Mouse (Mus musculus): ENCODE measurements around the gene Scrn3. TPM values are rescaled to one million over a fixed set of nuclear protein-coding genes. Genes with fewer than 3 reads are reported as not detected.

Gene Scrn3
- polyA plus RNA-seq, 1 experiment, result 24.8 TPM

- Histone ChIP-seq H3K4me1 (ENCODE audit: control insufficient read depth, insufficient read depth, low read length) (no peaks in the 10 kb centered on the region), H3K27ac (ENCODE audit: insufficient read depth, low read length) (no peak overlapping the region), H3K4me3 (ENCODE audit: insufficient read depth, low read length) (no peak overlapping the region)
- TF ChIP-seq CTCF (IDR thresholded peaks at IDR 0.05; ENCODE audit: extremely low read depth, insufficient read depth, low read length), result no peak
- no peak for TF ChIP-seq POLR2A (IDR thresholded peaks at IDR 0.05; ENCODE audit: extremely low read depth, insufficient read depth, low read length)
Measured at GRCm38 (mm10) chr2:73268281-73268680, 44.1 kb upstream of the Scrn3 start.

GRCm38 (mm10) chr2:73268836-73269395, 43.5 kb upstream of the Scrn3 start:
- no peak overlapping the region for H3K4me3 ChIP-seq (ENCODE audit: insufficient read depth, low read length)
- no peak for TF ChIP-seq CTCF (IDR thresholded peaks at IDR 0.05; ENCODE audit: extremely low read depth, insufficient read depth, low read length)
- TF ChIP-seq POLR2A (IDR thresholded peaks at IDR 0.05; ENCODE audit: extremely low read depth, insufficient read depth, low read length), result no peak
- H3K4me1 ChIP-seq (ENCODE audit: control insufficient read depth, insufficient read depth, low read length), result no peaks in the 10 kb centered on the region
- H3K27ac ChIP-seq (ENCODE audit: insufficient read depth, low read length), result no peak overlapping the region

- Histone ChIP-seq H3K27ac (ENCODE audit: insufficient read depth, low read length) (no peak overlapping the region), H3K4me1 (ENCODE audit: control insufficient read depth, insufficient read depth, low read length) (no peaks in the 10 kb centered on the region)
- no peak for TF ChIP-seq POLR2A (IDR thresholded peaks at IDR 0.05; ENCODE audit: extremely low read depth, insufficient read depth, low read length)
- TF ChIP-seq CTCF (IDR thresholded peaks at IDR 0.05; ENCODE audit: extremely low read depth, insufficient read depth, low read length), result no peak
Measured at GRCm38 (mm10) chr2:73269666-73270065, 42.7 kb upstream of the Scrn3 start.

GRCm38 (mm10) chr2:73270071-73270592, 42.3 kb upstream of the Scrn3 start:
- Histone ChIP-seq H3K4me1 (ENCODE audit: control insufficient read depth, insufficient read depth, low read length) (no peaks in the 10 kb centered on the region), H3K27ac (ENCODE audit: insufficient read depth, low read length) (no peak overlapping the region), H3K4me3 (ENCODE audit: insufficient read depth, low read length) (no peak overlapping the region)
- TF ChIP-seq POLR2A (IDR thresholded peaks at IDR 0.05; ENCODE audit: extremely low read depth, insufficient read depth, low read length) (no peak), CTCF (IDR thresholded peaks at IDR 0.05; ENCODE audit: extremely low read depth, insufficient read depth, low read length) (no peak)

More at GRCm38 (mm10) chr2:73269666-73270065, 42.7 kb upstream of the Scrn3 start:
- H3K4me3 ChIP-seq (ENCODE audit: insufficient read depth, low read length), result no peak overlapping the region

- TF ChIP-seq CTCF (IDR thresholded peaks at IDR 0.05; ENCODE audit: extremely low read depth, insufficient read depth, low read length) (no peak), POLR2A (IDR thresholded peaks at IDR 0.05; ENCODE audit: extremely low read depth, insufficient read depth, low read length) (no peak)
- no peaks in the 10 kb centered on the region for H3K4me1 ChIP-seq (ENCODE audit: control insufficient read depth, insufficient read depth, low read length)
- no peak overlapping the region for H3K27ac ChIP-seq (ENCODE audit: insufficient read depth, low read length)
- no peak overlapping the region for H3K4me3 ChIP-seq (ENCODE audit: insufficient read depth, low read length)
Measured at GRCm38 (mm10) chr2:73270593-73271458, 41.6 kb upstream of the Scrn3 start.

- TF ChIP-seq POLR2A (IDR thresholded peaks at IDR 0.05; ENCODE audit: extremely low read depth, insufficient read depth, low read length) (peak; percentile 56; the same call in 1 of the 2 replicates), CTCF (IDR thresholded peaks at IDR 0.05; ENCODE audit: extremely low read depth, insufficient read depth, low read length) (no peak)
- Histone ChIP-seq H3K4me1 (ENCODE audit: control insufficient read depth, insufficient read depth, low read length) (no peaks in the 10 kb centered on the region), H3K27ac (ENCODE audit: insufficient read depth, low read length) (no peak within 1 kb of the TSS), H3K4me3 (ENCODE audit: insufficient read depth, low read length) (peak within 1 kb of the TSS; percentile 27)
Measured at GRCm38 (mm10) chr2:73271459-73272161, 40.8 kb upstream of the Scrn3 start, which contains the start of gene Sp9. Gene Sp9 (plus strand): TSS chr2:73271925.

GRCm38 (mm10) chr2:73272351-73273248, 39.8 kb upstream of the Scrn3 start:
- Histone ChIP-seq H3K27ac (ENCODE audit: insufficient read depth, low read length) (no peak overlapping the region), H3K4me1 (ENCODE audit: control insufficient read depth, insufficient read depth, low read length) (no peaks in the 10 kb centered on the region), H3K4me3 (ENCODE audit: insufficient read depth, low read length) (peak overlapping the region; percentile 27)
- TF ChIP-seq CTCF (IDR thresholded peaks at IDR 0.05; ENCODE audit: extremely low read depth, insufficient read depth, low read length), result no peak
- TF ChIP-seq POLR2A (IDR thresholded peaks at IDR 0.05; ENCODE audit: extremely low read depth, insufficient read depth, low read length), result no peak

GRCm38 (mm10) chr2:73273249-73274118, 38.9 kb upstream of the Scrn3 start:
- Histone ChIP-seq H3K4me1 (ENCODE audit: control insufficient read depth, insufficient read depth, low read length) (no peaks in the 10 kb centered on the region), H3K27ac (ENCODE audit: insufficient read depth, low read length) (no peak overlapping the region)

More at GRCm38 (mm10) chr2:73273249-73274118, 38.9 kb upstream of the Scrn3 start:
- no peak for TF ChIP-seq POLR2A (IDR thresholded peaks at IDR 0.05; ENCODE audit: extremely low read depth, insufficient read depth, low read length)
- H3K4me3 ChIP-seq (ENCODE audit: insufficient read depth, low read length), result peak overlapping the region; percentile 27; the same call in 1 of the 2 replicates

Measured in cortical plate, adult 2 months (tissue).